Mouse (Mus musculus) heart, adult 18-20 months (tissue): ENCODE data around the gene Ubap2l. TPM values are rescaled to one million over a fixed set of nuclear protein-coding genes. Genes with fewer than 3 reads are reported as not detected.

Experiments
- DNase-seq, 2 experiments: peaks; one replicate each; pipeline ENCODE4 v3.0.0; 2021 to 2022; ENCODE audit warnings: mixed read lengths in 1 of 2
- long read RNA-seq, 2 experiments: library from polyadenylated mRNA; stranded (forward); transcript quantifications; one replicate each; pipeline ENCODE4 v2.0.0; 2021
- total RNA-seq, 2 experiments: library from RNA; stranded (reverse); gene quantifications; 2 replicates each; pipeline ENCODE4 v1.2.3; 2021

The Ubap2l gene
- total RNA-seq: 100 to 1,000 TPM in 1 of 2 experiments, 10 to 100 TPM in 1; 83.7 to 107 TPM
- long read RNA-seq, experiment 1, full-length matches to known transcripts: 6 of 80 reads
- long read RNA-seq, experiment 1, partial matches to known transcripts: 14 of 80 reads
- long read RNA-seq, experiment 1, other reads (novel, unspliced or antisense): 60 of 80 reads
- long read RNA-seq, experiment 2, partial matches to known transcripts: 5 of 35 reads
- long read RNA-seq, experiment 2, other reads (novel, unspliced or antisense): 28 of 35 reads

- peak; percentile 94 to 96 for DNase-seq
Measured at GRCm38 (mm10) chr3:90052351-90053241, at the start of gene Ubap2l. Gene Ubap2l, minus strand, starts transcription at chr3:90052628.

GRCm38 (mm10) chr3:90101673-90102072, 49.2 kb upstream of the Ubap2l start:
- DNase-seq: no peak

DNA sequence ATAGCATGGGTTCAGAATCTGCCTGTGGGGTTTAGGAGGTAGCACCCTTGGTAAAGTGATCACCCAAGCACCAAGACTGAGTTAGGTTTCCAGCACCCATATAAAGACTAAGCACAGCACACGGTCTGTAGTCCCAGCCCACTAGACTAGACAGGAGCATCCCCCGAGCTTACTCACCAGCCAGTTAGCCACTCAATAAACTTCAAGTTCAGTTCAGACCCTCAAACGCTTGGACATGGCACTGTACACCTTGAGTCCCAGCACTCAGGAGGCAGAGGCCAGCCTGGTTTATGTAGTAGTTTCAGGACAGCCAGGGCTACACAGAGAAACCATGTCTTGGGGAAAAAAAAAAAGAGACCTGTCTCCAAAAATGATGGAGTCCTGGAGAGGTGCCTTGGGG, 48.6 kb upstream of the Ubap2l start:
- no peak for DNase-seq

DNA sequence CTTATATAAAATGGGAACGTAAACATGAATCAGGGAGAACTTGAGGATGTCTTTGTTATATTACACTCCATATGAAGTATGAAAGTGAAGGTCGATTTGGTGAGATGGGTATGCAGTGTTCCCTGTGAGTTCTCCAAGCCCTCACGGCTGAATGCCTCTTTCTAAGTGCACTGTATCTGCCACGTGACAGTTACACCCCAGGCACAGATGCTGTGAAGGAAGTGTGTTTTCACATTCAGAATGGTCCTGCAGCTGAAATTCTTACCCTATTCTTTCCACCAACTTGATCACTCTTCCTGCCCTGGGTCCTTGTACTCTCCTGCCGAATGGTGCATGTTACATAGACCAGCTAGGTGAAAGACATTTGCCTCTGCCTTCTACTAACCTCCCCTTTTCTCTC, 45.5 kb upstream of the Ubap2l start:
- no peak for DNase-seq

DNA sequence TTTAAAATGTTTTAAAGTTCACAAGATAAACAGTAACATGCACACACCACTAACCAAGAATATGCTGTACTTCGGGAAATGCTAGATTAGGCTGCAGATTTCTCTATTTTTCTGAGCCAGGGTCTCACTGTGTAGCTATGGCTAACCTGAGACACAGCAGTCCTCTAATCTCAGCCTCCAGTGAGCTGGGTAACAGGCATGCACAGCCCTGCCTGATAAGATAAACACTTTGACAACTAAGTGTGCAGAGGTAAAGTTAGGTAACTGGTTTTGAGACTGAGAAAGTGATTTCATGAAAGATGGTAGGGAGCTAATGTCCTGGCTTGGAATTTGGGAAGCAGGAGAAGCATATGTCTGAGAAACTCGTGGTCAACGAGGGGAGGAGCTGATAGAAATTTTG, 42.0 kb upstream of the Ubap2l start:
- DNase-seq: no peak

- DNase-seq: no peak
Measured at GRCm38 (mm10) chr3:90090892-90091291, 38.5 kb upstream of the Ubap2l start.

GRCm38 (mm10) chr3:90088617-90089016, 36.2 kb upstream of the Ubap2l start:
- no peak for DNase-seq

GRCm38 (mm10) chr3:90086068-90086467, 33.6 kb upstream of the Ubap2l start:
- DNase-seq: no peak

DNA sequence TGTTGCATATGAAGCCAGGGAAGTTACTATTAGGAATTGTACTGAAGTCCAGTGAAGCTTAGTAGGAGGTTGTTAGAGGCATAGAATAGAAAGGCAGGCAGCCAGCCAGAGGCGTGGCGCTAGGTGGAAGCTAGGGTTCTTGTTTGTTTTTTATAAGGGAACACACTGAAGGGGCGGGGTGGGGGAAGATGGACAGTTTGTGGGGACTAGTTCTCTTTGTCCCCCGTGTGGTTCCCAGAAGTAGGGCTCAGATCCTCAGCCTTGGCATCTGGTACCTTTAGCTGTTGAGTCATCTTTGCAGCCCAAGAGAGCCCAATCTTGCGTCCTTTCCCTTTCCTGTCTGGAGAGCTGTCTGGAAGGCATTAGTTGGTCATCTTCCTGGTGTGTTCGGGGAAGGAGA, 32.9 kb upstream of the Ubap2l start:
- peak; percentile 43 to 46 for DNase-seq

DNA sequence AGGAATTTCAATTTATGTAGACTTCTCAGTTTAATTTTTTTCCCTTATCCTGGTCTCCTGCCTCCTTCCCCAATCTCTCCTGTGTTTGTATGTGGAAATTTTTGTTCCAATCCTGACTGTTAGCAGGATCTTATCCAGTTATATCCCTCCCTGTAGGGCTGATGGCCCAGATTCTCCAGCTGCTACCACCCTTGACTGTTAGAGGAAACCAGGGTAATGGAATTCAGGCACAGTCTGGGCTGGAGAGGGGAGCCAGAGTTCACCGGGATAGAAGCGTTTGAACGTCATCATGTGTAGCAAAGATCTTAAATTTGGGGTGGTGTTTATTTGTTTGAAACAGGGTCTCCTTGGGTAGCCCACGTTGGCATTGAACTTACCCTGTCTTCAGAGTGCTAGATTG, 32.4 kb upstream of the Ubap2l start:
- peak; percentile 43 to 54 for DNase-seq

DNA sequence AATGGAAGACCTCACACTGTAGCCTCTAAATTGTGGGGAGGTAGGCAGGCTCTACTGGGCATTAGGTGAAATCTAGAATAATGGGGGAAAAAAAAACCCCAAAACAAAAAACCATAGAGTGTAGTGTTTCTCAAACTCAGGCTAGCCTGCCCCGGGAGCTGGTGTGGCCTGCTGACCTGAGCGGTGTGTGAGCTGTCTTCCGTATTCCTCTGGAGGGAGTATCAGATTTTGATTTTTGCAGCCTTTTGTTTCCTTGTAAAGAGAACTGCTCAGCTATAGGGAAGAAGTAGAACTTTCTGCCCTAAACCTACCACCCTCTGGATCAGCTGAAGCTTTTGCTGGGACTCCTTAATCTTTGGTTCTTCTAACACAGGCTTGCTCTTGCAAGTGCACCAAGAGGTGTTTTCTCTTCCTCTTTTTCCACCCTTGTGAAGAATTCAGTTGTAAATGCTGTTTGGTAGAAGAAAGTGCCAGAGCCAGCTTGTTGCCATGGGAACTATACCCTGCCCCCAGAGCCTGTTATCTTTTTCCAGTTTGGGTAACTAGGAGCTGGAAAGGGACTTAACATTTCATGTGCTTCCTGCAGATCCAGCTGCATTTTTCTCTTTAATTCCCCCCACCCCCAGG, 31.4 kb upstream of the Ubap2l start:
- DNase-seq: peak in 1 of 2 experiments; percentile 29

DNA sequence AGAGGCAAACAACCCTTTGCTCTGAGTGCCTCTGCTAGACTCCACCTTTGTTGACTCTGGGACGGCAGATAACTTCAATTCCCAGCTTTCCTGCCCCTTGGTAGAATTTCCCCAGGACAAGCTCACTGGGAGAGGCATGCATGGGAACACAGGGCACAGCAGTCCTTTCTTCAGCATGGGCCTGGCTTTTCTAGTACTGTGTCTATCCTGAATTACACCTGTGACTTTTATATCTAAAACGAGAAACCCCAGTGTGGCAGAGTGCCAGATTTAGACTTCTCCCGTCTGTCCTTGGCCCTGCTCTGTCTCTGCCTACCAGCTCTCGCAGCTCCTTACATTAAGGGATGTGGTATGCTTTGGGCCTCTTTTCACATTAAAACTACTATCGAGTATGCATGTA, 30.6 kb upstream of the Ubap2l start:
- DNase-seq: no peak

- peak in 1 of 2 experiments; percentile 29 for DNase-seq
Measured at GRCm38 (mm10) chr3:90081365-90082240, 29.2 kb upstream of the Ubap2l start.

GRCm38 (mm10) chr3:90080498-90080863, 28.1 kb upstream of the Ubap2l start:
- DNase-seq: no peak

DNA sequence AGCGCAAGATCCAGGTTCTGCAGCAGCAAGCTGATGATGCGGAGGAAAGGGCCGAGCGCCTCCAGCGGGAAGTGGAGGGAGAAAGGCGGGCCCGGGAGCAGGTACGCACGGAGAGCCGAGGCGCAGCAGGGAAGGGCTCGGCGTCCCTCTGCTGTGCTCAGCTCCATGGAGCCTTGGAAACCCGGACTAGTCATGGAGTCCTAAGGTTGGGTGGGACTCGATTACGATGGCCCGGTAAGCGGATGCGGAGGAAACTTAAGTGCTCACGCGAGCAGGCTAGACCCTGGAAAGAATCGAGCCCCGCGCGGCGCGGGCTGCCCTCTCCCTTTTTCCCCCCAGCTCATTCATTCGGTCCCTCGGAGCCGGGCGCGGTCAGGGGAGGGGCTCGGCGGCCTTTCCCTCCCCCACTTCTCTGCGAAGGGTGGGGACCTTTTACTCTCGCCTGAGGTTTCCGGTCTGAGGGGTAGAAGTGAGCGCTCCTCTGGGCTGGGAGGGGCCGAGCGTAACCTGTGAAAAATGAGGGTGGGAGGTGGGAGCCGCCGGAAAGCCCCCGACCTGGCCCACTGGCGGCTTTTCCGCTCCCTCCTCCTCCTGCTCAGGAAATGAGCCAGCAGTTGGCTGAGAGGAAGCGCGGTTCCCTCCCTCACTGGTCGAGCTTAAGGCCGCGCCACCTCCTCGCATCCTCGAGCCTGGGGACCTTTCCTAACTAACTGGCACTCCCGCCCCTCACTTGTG, 27.5 kb upstream of the Ubap2l start:
- peak; percentile 77 to 87 for DNase-seq

DNA sequence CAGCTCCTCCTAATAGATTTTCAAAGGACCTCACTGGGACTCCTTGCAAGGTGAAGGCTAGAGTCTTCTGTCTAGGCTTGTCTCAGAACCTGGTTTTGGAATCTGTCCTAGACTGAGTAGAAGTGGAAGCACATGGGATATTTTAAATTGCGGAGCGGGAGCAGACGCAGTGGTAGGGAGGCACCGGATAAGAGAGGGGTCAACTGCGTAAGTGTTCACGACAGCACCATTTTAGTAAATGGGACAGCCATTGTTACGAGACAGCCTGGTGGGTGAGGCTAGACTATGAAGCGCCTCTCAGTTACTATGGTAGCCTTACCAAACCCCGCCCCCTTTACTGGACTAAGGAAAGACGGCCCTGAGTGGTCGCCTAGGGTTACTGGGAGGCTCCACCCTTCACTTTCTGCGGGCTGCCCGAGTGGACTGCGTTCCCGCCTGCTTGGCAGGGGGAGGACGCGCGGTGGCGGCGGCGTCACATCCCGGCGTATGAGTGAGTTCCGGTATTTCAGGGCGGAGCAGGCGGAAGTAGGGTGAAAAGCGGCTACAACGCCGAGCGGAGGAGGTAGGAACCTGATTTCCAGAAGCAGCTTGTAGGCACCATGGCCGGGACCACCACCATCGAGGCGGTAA, 26.8 kb upstream of the Ubap2l start:
- DNase-seq: peak; percentile 93 to 98

DNA sequence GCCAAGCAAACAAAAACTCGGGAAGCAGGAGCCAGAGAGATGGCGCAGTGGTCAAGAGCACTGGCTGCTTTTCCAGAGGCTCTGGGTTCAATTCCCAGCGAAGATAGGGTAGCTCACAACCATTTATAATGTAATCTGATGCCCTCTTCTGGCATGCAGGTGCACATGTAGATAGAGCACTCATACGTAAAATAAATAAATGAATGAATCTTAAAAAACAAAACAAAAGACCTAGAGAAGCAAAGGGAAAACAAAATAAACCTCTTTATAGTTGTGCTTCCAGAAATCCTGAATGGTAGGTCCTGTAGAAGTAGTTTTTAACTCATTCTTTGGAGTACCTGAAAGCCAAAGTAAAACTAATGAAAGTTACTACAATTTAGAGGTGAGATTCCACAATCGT, 25.8 kb upstream of the Ubap2l start:
- DNase-seq: no peak

DNA sequence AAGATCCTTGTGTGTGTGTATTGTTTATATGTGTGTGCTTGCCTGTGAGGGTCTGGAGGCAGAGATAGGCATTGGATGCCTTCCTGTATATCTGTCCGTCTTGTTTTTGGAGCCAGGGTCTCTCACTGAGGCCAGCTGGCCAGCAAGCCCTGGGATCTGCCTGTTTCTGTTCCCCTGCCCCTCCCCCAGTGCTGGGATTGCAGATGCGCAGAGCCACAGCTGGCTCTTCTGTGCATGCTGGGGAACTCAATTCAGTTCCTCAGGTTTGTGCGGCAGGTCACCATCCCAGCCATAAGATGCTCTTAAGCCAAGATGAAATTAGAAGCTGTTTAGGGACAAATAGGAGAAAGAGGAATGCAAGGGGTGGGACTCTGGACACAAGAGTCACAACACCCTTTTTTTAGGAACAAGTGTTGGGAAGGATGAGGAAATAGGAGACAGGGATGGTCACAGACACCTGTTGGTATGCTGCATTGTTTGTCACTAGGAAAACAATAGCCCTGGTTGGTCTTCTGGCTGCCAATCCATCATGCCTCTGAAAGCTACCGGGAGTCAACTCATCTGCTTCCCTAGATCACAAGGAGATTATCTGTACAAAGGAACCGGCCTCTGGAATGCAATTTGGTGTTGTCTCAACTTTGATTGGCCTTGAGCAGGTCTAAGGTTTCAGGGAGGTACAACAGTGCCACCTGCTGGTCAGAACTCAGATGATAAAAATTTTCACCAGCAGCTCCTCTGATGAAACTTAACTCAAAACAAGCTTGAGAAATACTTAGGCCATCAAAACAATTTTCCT, 24.7 kb upstream of the Ubap2l start:
- DNase-seq: peak; percentile 82 to 91

GRCm38 (mm10) chr3:90072294-90072693, 19.9 kb upstream of the Ubap2l start, which contains the start of gene Tpm3:
Gene Tpm3, plus strand, starts transcription at chr3:90072649.
- no peak for DNase-seq

- no peak for DNase-seq
Measured at GRCm38 (mm10) chr3:90069688-90070087, 17.3 kb upstream of the Ubap2l start.
